Mouse (Mus musculus): ENCODE measurements around the gene Foxo4. TPM values are rescaled to one million over a fixed set of nuclear protein-coding genes. Genes with fewer than 3 reads are reported as not detected.

The Foxo4 gene
- 0.73 and 1.0 TPM in 2 replicates for polyA plus RNA-seq (2015; fragmentation: Nextera tagmentation; extraction: Ambion mirVana)

- WGBS: 23% methylated on average over 46 of the region's 47 CpGs
These were observed at the start of gene Foxo4 for GRCm38 (mm10) chrX:101253952-101254729. Foxo4 (plus strand) TSS chrX:101254528.

GRCm38 (mm10) chrX:101221834-101222795 is 32.2 kb upstream of the Foxo4 start, which contains the start of gene Snx12:
Snx12 (minus strand) TSS chrX:101222563.
- no peaks in the 10 kb centered on the region for H3K27me3 ChIP-seq (replicated peaks; ENCODE audit: control insufficient read depth, insufficient read depth, low read length)
- ATAC-seq: peak; percentile 98
- peak within 1 kb of the TSS; percentile 60 for H3K4me3 ChIP-seq (replicated peaks; ENCODE audit: low read length)
- H3K36me3 ChIP-seq (ENCODE audit: control insufficient read depth, insufficient read depth): no peaks in the 10 kb centered on the region
- H3K27ac ChIP-seq (ENCODE audit: low read length): peak within 1 kb of the TSS; percentile 61
- peak within 1 kb of the TSS; percentile 60 for H3K9ac ChIP-seq (replicated peaks; ENCODE audit: low read depth, low read length)
- WGBS: 19% methylated on average over 53 of the region's 55 CpGs
- peaks cover 8% of the 10 kb centered on the region for H3K4me1 ChIP-seq (replicated peaks; ENCODE audit: control insufficient read depth, insufficient read depth, low read length)
- H3K4me2 ChIP-seq (ENCODE audit: low read length): peak within 1 kb of the TSS; percentile 58
- no peaks in the 10 kb centered on the region for H3K9me3 ChIP-seq (ENCODE audit: control insufficient read depth, low read length)

More at GRCm38 (mm10) chrX:101253952-101254729, at the start of gene Foxo4:
- Histone ChIP-seq H3K9ac (replicated peaks; ENCODE audit: low read depth, low read length) (peak within 1 kb of the TSS; percentile 53), H3K4me2 (ENCODE audit: low read length) (peak within 1 kb of the TSS; percentile 71), H3K4me1 (replicated peaks; ENCODE audit: control insufficient read depth, insufficient read depth, low read length) (peaks cover 5% of the 10 kb centered on the region; the same call in 1 of the 2 replicates), H3K9me3 (ENCODE audit: control insufficient read depth, low read length) (no peaks in the 10 kb centered on the region), H3K27me3 (replicated peaks; ENCODE audit: control insufficient read depth, insufficient read depth, low read length) (no peaks in the 10 kb centered on the region), H3K27ac (ENCODE audit: low read length) (no peak within 1 kb of the TSS), H3K4me3 (replicated peaks; ENCODE audit: low read length) (peak within 1 kb of the TSS; percentile 54), H3K36me3 (ENCODE audit: control insufficient read depth, insufficient read depth) (no peaks in the 10 kb centered on the region)
- peak; percentile 96 for ATAC-seq

DNA sequence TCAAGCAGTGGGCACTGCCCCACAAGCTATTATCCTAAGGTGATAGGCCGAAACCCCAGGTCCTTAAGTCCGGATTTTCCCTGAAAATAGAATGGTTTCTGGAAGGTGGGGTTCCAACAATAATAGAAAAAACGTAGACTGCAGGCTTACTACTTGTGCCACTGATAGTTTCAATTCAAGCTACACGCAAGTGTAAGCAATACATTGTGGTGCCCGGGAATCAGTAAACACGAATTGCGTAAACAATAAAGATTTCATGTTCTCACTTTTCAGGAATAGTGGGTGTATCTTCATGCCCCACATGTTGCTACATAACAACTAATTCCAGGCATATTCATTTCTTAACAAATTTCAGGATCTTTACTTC is 31.5 kb upstream of the Foxo4 start:
- 23% methylated on average over 7 of the region's 7 CpGs for WGBS
- no peaks in the 10 kb centered on the region for H3K27me3 ChIP-seq (replicated peaks; ENCODE audit: control insufficient read depth, insufficient read depth, low read length)
- no peaks in the 10 kb centered on the region for H3K36me3 ChIP-seq (ENCODE audit: control insufficient read depth, insufficient read depth)
- H3K4me3 ChIP-seq (replicated peaks; ENCODE audit: low read length): peak overlapping the region; percentile 45
- no peaks in the 10 kb centered on the region for H3K9me3 ChIP-seq (ENCODE audit: control insufficient read depth, low read length)
- H3K4me2 ChIP-seq (ENCODE audit: low read length): peak overlapping the region; percentile 55
- ATAC-seq: no peak; the same call in 1 of the 2 replicates
- H3K4me1 ChIP-seq (replicated peaks; ENCODE audit: control insufficient read depth, insufficient read depth, low read length): peaks cover 8% of the 10 kb centered on the region
- H3K27ac ChIP-seq (ENCODE audit: low read length): peak overlapping the region; percentile 61; the same call in 1 of the 2 replicates
- H3K9ac ChIP-seq (replicated peaks; ENCODE audit: low read depth, low read length): peak overlapping the region; percentile 45

DNA sequence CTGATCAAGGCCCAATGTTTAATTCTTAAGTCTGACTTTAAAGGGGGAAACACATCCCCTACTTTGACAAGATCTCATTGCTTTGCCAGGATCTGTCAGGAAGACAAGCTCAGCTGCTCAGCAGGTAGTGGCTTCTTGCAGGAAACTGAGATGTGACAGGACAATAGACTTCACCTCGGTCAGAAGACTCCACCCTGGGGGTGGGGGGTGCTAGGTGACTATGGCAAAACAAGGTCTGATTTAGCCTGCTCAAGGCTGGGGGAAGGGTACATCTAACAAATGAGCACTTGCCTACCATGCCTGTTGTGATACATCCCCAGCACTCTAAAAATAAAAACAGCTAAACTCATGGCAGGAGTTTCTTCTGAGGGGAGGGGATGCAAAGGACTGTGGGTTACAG is 9.3 kb upstream of the Foxo4 start:
- Histone ChIP-seq H3K4me1 (replicated peaks; ENCODE audit: control insufficient read depth, insufficient read depth, low read length) (no peaks in the 10 kb centered on the region), H3K4me3 (replicated peaks; ENCODE audit: low read length) (no peak overlapping the region), H3K36me3 (ENCODE audit: control insufficient read depth, insufficient read depth) (no peaks in the 10 kb centered on the region), H3K4me2 (ENCODE audit: low read length) (no peak overlapping the region), H3K9me3 (ENCODE audit: control insufficient read depth, low read length) (no peaks in the 10 kb centered on the region), H3K27me3 (replicated peaks; ENCODE audit: control insufficient read depth, insufficient read depth, low read length) (no peaks in the 10 kb centered on the region), H3K27ac (ENCODE audit: low read length) (no peak overlapping the region), H3K9ac (replicated peaks; ENCODE audit: low read depth, low read length) (no peak overlapping the region)
- 42% methylated on average over 1 of the region's 1 CpGs for WGBS
- ATAC-seq: no peak

DNA sequence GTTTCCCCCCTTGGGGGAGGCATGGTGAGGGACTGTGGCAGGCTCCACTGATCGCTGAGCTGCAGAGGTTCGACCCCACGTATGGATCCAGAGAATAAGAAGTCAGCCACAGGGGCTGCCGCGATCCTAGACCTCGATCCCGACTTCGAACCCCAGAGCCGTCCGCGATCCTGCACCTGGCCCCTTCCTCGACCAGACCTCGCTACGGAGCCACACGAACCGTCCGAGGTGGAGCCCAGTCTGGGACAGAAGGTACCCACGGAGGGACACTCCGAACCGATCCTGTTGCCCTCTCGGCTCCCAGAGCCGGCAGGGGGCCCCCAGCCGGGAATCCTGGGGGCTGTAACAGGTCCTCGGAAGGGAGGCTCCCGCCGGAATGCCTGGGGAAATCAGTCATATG is 412 bp downstream of the Foxo4 start:
- Histone ChIP-seq H3K9ac (replicated peaks; ENCODE audit: low read depth, low read length) (peak overlapping the region; percentile 53), H3K4me1 (replicated peaks; ENCODE audit: control insufficient read depth, insufficient read depth, low read length) (peaks cover 5% of the 10 kb centered on the region; the same call in 1 of the 2 replicates), H3K4me3 (replicated peaks; ENCODE audit: low read length) (peak overlapping the region; percentile 54), H3K4me2 (ENCODE audit: low read length) (peak overlapping the region; percentile 71), H3K27me3 (replicated peaks; ENCODE audit: control insufficient read depth, insufficient read depth, low read length) (no peaks in the 10 kb centered on the region), H3K9me3 (ENCODE audit: control insufficient read depth, low read length) (no peaks in the 10 kb centered on the region), H3K36me3 (ENCODE audit: control insufficient read depth, insufficient read depth) (no peaks in the 10 kb centered on the region), H3K27ac (ENCODE audit: low read length) (no peak overlapping the region)
- 18% methylated on average over 25 of the region's 26 CpGs for WGBS
- peak; percentile 34 for ATAC-seq

- no peak for ATAC-seq
- Histone ChIP-seq H3K9ac (replicated peaks; ENCODE audit: low read depth, low read length) (no peak overlapping the region), H3K4me2 (ENCODE audit: low read length) (no peak overlapping the region), H3K4me1 (replicated peaks; ENCODE audit: control insufficient read depth, insufficient read depth, low read length) (peaks cover 12% of the 10 kb centered on the region), H3K9me3 (ENCODE audit: control insufficient read depth, low read length) (no peaks in the 10 kb centered on the region), H3K27ac (ENCODE audit: low read length) (no peak overlapping the region), H3K4me3 (replicated peaks; ENCODE audit: low read length) (no peak overlapping the region), H3K36me3 (ENCODE audit: control insufficient read depth, insufficient read depth) (no peaks in the 10 kb centered on the region), H3K27me3 (replicated peaks; ENCODE audit: control insufficient read depth, insufficient read depth, low read length) (no peaks in the 10 kb centered on the region)
- 83% methylated on average over 13 of the region's 13 CpGs for WGBS
These were observed 2.3 kb downstream of the Foxo4 start for GRCm38 (mm10) chrX:101256603-101257002.

GRCm38 (mm10) chrX:101260441-101261325 is 6.4 kb downstream of the Foxo4 start:
- Histone ChIP-seq H3K36me3 (ENCODE audit: control insufficient read depth, insufficient read depth) (no peaks in the 10 kb centered on the region), H3K9ac (replicated peaks; ENCODE audit: low read depth, low read length) (no peak overlapping the region), H3K4me2 (ENCODE audit: low read length) (no peak overlapping the region), H3K4me3 (replicated peaks; ENCODE audit: low read length) (no peak overlapping the region), H3K27me3 (replicated peaks; ENCODE audit: control insufficient read depth, insufficient read depth, low read length) (no peaks in the 10 kb centered on the region), H3K4me1 (replicated peaks; ENCODE audit: control insufficient read depth, insufficient read depth, low read length) (peaks cover 7% of the 10 kb centered on the region; the same call in 1 of the 2 replicates), H3K9me3 (ENCODE audit: control insufficient read depth, low read length) (no peaks in the 10 kb centered on the region), H3K27ac (ENCODE audit: low read length) (peak overlapping the region; percentile 28; the same call in 1 of the 2 replicates)
- WGBS: 17% methylated on average over 9 of the region's 13 CpGs
- ATAC-seq: peak; percentile 47

- Histone ChIP-seq H3K4me3 (replicated peaks; ENCODE audit: low read length) (no peak within 1 kb of the TSS), H3K4me1 (replicated peaks; ENCODE audit: control insufficient read depth, insufficient read depth, low read length) (peaks cover 7% of the 10 kb centered on the region; the same call in 1 of the 2 replicates), H3K36me3 (ENCODE audit: control insufficient read depth, insufficient read depth) (no peaks in the 10 kb centered on the region), H3K27ac (ENCODE audit: low read length) (no peak within 1 kb of the TSS), H3K27me3 (replicated peaks; ENCODE audit: control insufficient read depth, insufficient read depth, low read length) (no peaks in the 10 kb centered on the region), H3K4me2 (ENCODE audit: low read length) (no peak within 1 kb of the TSS), H3K9me3 (ENCODE audit: control insufficient read depth, low read length) (no peaks in the 10 kb centered on the region), H3K9ac (replicated peaks; ENCODE audit: low read depth, low read length) (no peak within 1 kb of the TSS)
- no peak for ATAC-seq
- 93% methylated on average over 1 of the region's 1 CpGs for WGBS
These were observed 9.6 kb downstream of the Foxo4 start, which contains the start of gene Gm614 for GRCm38 (mm10) chrX:101263892-101264291. Gm614 (minus strand) TSS chrX:101263992.

Data from forebrain, embryonic 16.5 days (tissue).